Mouse (Mus musculus) stomach, postnatal 0 days (tissue): ENCODE measurements around the gene Hoxa1.

Experiments used
- CTCF ChIP-seq: IDR thresholded peaks from 2 replicates; pipeline ENCODE4 v1.5.1; 2016; ENCODE audit warnings: antibody characterized with exemption, low read depth, mild to moderate bottlenecking, moderate library complexity
- EP300 ChIP-seq: optimal IDR thresholded peaks from 2 replicates; pipeline ENCODE3; 2016; ENCODE audit warnings: antibody characterized with exemption

DNA sequence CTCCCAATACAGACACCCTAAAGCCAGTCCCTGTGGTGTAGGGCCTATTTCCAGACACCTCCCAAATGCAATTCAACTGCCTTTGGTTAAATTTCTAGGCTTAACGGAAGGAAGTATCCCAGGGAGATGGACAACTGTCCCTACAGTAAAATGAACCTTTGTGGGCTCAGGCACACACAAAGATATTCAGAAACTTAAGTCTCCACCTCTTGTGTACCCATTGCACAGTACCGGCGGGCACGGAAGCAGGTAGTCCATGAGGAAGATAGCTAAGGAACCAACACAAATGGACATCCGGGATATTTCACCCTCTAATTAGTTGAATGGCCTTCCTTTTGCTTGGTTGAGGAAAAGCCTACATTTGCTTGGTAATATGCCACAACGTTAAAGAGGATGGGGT lies 18.3 kb upstream of the Hoxa1 start:
- TF ChIP-seq CTCF: no peak
- no peak for TF ChIP-seq EP300
